Mouse (Mus musculus): ENCODE results near the gene Cap2.

Cap2 gene

DNA sequence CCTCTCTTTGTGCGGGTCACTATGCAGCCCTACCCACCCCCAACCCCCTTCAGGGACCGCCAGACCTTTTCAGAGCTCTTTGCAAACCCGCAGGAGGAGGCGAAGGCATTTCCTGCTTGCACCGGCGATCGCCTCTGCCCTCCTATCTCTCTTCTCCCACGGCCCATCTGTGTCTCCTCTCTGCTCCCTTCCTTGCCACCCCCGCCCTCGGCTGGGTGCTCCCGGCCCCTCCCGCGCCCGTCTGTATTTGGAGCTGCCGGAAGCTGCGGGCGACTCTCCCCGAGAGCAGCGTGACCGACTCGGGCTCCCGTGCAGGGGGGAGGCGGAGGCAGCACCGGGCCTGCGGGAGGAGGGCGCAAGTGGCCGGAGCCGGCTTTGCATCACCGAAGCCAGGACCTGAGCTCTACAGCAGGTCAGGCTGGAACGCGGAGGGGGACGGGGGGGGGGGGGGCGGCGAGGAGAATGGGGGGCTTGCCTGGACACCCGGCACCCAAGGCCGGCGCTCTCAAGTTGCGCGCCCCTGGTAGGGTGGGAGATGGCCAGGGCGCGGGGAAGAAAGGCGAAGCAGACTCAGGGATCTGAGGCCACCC is at the start of gene Cap2:
Gene Cap2, plus strand, starts transcription at position 49 of the 590 bp plus-strand sequence.
- peak; percentile 90 for DNase-seq

DNA sequence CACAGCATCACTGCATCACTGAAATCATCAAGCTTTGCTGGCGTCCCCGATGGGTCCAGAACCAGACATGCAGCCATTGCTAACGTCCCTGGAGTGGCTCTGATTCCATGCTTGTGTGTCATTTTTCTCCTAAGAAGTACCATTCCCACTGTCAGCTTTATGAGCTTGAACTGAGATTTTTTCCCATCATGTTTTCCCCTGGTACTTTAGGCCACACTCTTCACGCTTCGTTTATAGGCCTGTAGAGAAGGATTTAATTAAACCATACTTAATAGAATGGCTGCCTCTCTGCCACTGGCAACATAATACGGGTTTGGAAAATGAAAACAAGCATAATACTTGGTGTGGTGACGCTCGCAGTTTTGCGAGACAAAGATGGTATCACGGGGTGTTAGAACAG is 42.1 kb upstream of the Cap2 start:
- no peak for DNase-seq

DNA sequence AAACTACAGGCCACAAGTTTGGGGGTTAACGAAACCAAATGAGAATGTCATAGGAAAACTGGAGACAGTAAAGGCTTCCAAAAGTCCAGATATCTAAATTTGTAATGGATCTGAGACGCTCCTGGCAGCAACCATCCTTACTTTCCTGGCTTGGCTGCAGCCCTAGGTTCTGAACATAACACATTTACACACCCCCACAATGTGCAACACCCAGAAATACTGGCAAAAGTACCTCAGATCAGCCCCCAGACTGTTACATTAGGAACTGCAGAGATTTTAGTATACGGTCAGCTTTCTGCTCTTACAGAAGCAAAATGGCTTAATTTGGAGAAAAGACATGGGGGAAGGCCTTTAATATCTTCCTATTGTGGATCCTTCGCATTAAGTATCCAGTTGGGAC is 39.4 kb upstream of the Cap2 start:
- DNase-seq = no peak

DNA sequence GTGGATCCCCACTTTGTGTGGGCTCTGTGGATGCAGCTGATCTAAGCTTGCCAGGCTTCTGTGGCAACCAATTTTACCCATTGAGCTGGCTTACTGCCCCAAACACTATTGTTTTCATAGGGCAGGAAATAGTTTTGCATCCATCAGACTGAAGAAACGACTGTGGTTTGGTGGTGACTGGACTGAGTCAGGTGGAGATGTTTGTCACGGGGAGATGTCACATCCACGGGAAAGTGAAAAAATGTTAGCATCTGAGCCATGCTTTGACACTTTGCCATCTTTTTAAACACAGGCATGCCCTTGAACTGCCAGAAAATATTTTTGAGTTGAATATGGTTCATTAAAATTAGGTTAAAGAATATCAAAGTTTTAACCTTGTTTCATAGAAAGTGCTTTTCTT is 37.9 kb upstream of the Cap2 start:
- DNase-seq = no peak

DNA sequence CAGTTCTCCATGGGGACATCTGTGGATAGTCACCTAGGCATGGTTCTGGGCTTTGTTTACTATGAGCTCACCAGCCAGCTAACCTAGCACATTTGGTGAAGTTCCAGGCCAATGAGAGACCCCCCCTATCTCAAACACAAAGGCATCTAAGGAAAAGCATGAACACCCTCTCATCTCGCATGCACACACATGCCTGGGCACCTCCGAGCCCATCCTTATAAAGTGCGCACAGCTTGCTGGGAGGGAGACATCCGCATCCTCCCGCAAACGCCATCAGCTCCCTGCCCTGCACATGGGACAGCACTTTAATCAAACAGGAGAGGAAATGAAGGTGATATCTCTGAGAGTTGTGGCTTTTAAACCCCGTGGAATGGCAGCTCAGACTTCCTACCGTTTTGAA is 33.4 kb upstream of the Cap2 start:
- no peak for DNase-seq

DNA sequence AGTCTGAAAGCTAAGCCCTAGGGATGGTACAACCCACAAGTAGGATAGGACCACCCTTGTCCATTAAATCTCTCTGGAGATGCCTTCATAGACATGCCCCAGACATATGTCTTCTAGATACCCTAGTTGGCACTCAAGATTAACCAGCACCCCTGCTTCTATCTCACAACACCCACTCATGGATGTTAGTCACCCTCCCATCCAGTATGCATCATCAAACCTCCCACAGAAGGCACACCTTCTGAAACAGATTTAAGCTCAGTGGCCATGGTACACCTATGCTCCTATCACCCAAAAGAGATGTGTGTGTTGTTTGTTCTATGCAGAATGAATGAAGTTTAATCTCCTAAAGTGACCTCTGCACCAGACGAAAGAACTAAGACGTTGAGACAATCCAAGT is 32.1 kb upstream of the Cap2 start:
- DNase-seq = no peak

DNA sequence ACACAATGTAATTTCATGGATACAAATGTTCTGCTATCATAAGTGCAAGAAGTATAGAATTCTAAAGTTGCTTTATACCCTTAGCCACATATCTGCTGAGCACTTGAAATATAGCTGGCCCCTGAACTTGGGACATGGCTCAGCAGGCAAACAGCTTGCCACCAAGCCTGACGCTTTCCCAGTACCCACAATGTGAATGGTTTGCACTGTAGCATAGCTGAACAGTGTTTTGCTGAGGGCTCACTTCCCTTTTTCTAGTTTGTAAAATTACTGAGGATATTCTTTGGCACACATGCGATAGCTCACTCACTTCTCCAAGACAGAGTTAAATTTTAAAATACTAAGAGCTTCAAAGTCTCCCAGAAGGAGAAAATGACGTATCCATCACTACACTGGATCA is 20.4 kb upstream of the Cap2 start:
- DNase-seq = no peak

DNA sequence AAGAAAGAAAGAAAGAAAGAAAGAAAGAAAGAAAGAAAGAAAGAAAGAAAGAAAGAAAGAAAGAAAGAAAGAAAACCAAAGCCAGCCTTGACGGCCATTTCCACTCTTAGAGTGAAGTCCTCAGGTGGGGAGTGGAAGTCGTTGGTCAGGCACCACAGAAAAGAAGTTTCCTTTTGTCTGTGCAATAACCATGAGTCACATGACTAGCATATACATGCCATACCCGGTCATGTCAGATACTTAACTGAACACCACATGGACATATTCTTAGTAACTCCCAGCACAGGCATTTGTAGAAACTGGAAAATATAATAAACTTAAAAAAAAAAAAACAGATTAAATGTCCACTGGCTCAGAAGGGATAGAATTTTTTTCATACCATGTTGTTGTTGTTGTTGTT is 16.0 kb upstream of the Cap2 start:
- no peak for DNase-seq

DNA sequence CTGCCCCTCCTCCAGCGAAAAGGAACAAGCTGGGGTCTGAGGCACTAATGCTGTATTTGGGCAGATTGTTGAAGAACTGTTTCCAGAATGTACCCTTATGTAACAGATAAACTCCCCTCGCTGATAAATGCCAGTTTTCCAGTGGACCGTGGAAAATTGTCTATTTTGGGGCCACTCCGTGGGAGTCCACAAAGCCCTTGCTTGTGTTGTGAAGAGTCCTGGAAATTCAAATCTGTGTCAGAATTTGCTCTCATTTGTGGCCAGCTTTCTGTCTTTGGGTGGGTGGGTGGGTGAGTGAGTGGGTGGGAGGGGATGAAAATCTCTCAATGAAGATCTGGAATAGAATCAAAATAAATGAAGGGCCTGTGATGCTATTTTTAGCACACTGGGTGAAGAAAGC is 13.5 kb upstream of the Cap2 start:
- DNase-seq = no peak

DNA sequence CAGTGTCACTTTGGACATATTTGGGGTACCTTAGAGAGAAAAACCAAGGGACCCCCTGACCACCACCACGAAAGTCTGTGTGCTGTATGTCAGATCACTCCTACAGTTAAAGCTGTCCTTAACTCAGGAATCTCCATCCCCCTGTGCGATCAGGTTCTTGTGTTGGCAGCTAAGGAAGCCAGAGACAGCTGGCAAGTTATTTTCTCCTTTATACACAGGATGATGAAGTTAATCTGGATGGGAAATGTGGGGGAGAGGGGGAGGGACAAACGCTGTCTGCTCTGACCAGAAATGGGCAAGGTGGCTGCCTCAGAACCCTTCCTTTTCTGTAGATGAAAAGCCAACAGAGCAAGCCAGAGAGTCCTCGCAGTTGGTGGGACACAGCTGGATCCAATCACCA is 11.0 kb upstream of the Cap2 start:
- DNase-seq = no peak

DNA sequence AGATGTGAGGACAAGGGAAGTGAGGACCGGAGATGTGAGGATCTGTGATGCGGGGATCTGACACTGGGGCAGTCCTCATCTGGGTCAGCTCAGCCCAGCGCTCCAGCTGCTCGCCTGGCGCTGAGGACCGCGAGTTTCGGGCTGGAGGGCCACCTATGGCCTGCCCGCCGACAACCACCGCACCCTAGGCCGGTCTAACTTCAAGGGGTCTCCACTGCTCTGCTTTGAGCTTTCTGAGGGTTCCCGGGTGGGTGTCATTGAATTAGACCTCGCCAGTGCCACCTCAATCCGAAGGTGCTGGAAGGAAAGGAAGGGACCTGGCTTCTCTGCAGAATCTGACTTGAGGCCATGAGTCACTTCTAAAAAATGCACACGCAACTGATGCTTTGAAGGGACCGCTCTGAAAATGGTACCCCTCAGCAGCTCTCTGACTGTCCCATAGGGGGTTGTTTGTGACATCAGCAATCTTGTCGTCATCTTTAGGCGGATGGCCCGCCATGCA is 793 bp downstream of the Cap2 start:
- peak; percentile 17 for DNase-seq

DNA sequence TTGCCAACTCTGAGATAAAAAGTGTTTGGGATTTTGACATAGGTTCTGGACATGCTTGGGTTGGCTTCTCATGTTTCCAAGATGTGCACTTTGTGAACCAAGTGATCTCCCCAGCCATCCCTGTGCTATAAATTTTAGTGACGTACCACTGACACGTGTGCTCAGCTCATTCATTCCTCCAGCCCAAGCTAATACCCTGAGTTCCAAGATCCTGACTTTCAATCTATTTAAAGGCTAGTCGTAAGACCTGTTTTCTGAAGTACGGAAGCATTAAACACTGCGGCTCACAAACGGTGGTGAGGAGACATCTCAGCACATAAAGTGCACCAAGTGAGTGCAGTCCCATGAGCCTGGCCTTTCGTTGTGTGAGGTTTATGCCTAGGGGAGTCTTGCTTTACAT is 6.3 kb downstream of the Cap2 start:
- no peak for DNase-seq

DNA sequence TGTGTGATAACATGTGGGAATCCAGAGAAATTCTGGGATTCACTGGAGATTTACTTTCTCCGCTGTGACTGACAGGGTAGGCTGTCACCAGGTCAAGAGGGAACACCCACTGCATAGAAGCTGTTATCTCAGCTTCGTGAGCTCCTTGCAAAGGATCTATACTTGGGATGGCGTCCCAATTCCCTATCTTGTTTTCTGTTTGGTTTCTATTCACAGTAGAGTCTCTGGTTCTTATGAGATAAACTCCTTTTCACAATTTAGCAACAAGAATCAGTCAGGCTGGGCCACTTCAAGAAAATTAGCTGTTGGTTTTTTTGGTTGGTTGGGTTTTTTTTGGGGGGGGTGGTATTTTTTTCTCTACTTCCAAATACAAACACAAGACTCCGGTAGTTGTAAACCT is 7.2 kb downstream of the Cap2 start:
- DNase-seq = no peak

DNA sequence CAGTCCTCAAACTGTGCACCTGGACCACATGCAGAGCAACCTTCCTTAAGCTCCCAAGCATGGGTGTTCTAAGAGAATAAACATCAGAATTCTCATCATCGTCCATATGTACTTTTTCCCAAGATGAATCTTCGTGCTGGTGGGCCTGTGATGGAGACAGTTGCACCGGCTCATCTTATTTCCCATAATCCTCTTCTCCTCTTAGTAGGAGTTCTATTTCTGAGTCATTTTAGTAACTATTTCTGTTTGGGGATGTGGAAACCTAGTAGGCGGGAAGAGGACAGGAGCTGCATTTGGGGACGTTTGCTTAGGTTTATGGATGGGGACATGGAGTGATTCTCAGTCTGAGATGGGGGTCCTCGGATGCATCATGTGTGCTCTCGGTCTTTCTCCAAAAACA is 8.8 kb downstream of the Cap2 start:
- no peak for DNase-seq

DNA sequence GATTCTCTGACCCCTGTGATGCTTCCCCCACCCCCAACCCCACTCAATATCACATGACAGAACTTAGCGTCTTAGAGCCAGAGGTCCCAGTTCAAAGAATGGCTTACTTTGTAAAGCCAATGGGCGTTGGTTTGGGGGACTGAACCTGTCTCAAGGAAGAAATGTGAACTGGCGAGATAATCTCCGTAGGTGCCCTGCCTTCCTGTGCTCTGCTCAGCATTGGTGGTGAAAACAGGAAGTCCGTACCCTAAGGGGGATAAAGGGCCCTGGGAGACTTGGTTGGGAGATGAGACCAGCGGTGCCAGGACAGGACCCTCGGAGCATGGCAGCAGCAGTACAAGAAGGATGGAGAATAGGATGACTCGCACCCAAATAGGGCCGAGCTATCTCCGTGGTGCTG is 12.8 kb downstream of the Cap2 start:
- no peak for DNase-seq

DNA sequence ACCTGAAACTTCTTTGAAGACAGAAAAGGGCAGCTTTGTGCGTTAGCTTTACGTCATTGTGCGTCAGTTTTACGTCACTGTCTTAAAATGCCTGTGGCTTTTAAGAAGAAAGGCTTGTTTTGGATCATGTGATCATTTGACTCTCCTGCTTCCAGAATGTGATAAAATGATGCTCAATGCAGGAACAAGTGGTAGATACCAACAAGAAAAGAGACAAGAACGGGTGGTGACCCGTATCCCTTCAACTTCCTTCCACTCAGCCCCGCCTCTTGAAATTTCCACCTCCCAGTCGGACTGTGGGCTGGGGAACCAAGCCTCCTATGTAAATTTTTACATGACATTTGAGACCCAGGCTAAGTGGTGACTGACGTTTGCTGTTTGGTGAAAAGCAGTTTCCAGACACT is 13.5 kb downstream of the Cap2 start:
- no peak for DNase-seq

DNA sequence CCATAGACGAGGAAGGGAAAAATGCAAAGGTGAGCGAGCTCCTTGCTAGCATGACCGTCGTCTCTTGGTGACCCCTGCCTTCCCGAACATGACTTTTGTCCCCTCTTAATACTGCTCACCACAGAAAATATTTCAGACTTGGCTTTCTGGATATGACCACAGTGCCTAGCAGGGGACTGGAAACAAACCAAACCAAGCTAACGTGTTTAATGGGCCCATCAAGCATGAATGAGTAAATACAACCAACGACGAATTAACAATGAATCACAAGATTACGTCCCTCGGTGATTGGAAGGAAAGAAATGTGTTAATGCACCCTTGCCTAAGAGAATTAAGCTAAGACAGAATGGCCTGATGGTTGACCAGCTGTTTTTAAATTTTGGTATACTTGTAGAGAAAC is 13.9 kb downstream of the Cap2 start:
- DNase-seq = no peak

DNA sequence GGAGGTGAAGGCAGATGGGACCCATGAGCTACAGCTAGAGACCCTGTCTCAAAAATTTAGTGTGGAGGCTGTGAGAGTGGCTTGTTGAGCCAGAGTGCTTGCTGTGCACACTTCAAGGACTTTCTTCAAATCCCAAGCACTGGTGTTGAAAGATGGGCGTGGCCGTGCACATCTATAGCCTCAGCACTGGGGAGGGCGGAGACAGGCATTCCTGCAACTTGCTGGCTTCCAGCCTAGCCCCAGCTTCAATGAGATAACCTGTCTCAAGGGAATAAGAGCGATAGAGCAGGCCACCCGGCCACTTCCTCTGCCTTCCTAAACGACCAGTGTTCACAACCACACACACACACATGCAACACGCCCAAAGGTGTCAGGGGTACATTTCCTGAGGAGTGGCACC is 14.5 kb downstream of the Cap2 start:
- no peak for DNase-seq

DNA sequence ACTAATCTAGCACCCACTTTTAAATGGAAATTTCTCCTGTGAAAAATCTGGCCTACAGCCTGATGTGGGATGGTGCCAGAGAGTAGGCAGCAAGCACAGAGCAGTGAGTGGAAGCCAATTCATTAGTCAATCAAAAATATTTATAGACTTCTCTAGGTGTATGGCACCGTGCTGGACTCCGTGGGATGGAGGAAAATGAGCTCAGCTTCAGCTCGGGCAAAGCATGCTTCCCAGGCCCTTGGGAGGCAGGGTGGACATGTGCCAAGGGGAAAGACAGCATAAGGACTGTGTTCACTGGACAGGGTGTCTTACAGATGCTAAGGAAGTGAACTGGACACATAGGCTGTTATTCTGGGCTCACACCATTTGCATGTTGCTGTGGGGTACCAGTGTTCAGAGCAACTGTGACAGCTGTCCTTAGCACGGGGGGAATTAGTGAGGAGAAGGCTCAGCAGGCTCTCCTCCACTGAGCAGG is 15.6 kb downstream of the Cap2 start:
- no peak for DNase-seq

DNA sequence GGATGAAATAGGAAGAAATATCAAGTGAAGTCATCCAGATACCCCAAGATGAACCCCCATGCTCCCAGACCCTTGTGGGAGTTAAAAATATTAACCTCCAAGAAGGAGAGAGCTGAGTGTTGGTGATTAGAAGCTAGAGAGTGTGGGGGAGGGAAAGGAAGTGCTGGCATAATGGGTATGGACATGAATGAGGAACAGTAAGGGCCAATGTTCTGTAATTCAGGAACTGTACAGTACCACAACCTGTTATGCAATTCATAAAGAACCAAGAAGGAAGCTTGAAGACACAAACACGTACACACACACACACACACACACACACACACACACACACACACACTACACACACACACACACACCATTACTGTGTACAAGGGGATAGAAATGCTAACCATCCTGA is 19.8 kb downstream of the Cap2 start:
- no peak for DNase-seq

DNA sequence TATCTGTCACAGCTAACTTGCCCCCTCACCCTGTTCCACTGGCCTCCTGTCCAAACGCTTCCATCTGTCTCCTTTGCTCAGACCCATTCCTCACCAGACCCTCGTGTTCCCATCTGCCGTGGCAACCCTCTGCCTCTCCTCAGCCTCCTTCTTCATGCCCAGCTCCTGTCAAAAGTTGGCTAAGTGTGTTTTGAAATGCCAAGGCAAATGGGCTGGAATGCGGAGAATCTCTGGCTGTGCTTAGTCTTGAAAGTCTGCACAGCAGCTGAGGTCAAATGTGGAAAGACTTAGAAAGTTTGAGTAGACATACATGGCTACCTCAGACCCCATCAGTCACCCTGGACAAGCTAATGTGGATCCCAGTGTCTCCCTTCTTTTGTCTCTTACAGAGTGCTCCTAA is 21.1 kb downstream of the Cap2 start:
- DNase-seq = no peak

DNA sequence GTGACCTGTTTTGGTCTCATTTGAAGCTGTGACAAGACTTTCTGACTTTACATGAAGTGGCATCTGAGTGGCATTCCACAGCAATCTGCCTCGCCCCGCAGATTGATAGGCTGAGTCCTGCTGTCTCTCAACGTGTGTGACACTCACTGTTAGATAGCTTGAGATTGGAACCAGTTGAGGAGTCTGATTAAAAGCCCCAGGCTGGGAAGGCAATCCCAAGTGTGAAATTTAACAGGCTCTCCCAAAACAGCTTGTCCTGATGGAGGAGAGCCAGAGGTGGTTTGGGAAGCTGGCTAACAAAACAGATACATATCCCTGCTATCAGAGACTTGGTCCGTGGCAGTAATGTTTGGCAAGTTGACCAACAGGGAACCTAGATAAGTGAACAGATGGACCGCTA is 21.6 kb downstream of the Cap2 start:
- DNase-seq = no peak

DNA sequence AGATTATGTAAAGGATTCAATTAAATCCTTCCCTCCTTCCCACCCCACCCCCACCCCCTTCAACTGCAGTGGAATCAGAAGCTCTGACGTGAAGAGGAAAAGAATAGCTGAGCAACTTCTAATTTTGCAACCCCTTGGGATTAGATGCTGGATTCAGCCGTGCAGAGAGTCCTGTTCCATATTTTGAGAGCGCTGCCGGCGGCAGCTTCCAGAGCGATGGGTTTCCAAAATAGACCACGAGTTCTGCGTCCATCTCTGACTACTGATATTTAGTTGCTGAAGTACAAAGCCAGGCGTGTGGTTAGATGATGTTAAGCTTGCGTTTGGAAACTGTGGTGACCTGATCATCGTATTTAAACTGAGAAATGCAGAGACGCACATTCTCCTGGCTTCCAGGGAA is 22.1 kb downstream of the Cap2 start:
- no peak for DNase-seq

DNA sequence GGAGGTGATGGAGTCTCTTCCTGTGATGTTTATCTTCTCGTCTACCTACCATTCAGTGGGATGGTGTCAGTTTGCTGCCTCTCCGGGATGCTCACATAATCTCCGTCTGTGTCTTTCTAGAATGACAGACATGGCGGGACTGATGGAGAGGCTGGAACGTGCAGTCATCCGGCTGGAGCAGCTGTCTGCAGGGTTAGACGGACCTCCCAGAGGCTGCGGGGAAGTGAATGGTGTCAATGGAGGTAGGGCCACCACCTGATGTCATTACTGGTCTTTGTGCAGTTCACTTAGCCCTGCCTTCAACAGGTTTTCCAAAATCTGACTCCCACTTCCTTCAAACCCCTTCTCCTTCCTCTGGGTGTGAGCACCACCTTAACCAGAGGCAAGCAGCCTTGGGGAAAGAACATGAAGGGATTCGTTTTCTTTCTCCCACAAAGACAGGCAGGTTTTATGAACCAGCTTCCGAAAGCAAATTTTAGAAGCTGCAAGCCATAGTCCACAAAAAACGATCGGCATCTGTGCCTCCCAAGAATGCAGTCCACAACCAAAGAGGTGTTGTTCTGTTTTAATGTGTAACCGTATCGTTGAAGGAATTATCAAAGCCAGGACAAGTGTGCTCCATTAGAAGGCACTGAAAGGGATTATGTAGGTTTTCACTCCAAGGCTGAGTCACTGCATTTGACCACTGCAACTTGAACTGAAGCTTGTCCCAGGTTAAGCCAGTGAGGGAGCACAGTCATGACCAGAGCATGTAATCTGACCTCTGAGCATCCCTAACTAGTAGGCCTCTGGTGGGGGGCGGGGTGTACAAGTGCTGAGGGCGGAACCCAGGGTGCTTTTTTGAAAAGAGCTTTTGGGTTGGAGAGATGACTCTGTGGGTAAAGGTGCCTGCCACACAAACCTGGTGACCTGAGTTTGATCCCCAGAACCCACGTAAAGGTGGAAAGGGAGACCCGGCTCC is 23.9 kb downstream of the Cap2 start:
- no peak for DNase-seq
